Mouse (Mus musculus) heart, embryonic 16.5 days (tissue): ENCODE results near the gene Col4a6. TPM values are rescaled to one million over a fixed set of nuclear protein-coding genes. Genes with fewer than 3 reads are reported as not detected.

Source experiments
- ATAC-seq: fragments of 200-750 bp; cut with Nextera tagmentation; replicated peaks from 2 replicates; pipeline ENCODE4 v1.8.0; 2017; ENCODE audit warnings: moderate number of reproducible peaks; ENCODE audit not compliant: insufficient read depth, low FRiP score; ENCODE audit errors: extremely low read depth
- H3K27ac ChIP-seq: fragments of 300-500 bp; sonication (generic); 2 replicates; pipeline ENCODE4 v1.5.1; 2014; ENCODE audit warnings: mild to moderate bottlenecking, low read length, control low read depth, moderate library complexity
- H3K27me3 ChIP-seq: fragments of 300-500 bp; sonication (generic); 2 replicates; pipeline ENCODE4 v1.6.1; 2014; ENCODE audit warnings: low read length, mixed read lengths; ENCODE audit not compliant: control insufficient read depth, insufficient read depth
- H3K36me3 ChIP-seq: fragments of 300-500 bp; sonication (generic); 2 replicates; pipeline ENCODE4 v1.6.1; 2014; ENCODE audit not compliant: control insufficient read depth, insufficient read depth
- H3K4me1 ChIP-seq: fragments of 300-500 bp; sonication (generic); 2 replicates; pipeline ENCODE4 v1.6.1; 2014; ENCODE audit warnings: low read length, mixed read lengths; ENCODE audit not compliant: control insufficient read depth, insufficient read depth
- H3K4me2 ChIP-seq: fragments of 300-500 bp; sonication (generic); 2 replicates; pipeline ENCODE4 v1.6.1; 2014; ENCODE audit warnings: low read depth, mild to moderate bottlenecking, control low read depth, low read length
- H3K4me3 ChIP-seq: fragments of 300-500 bp; sonication (generic); 2 replicates; pipeline ENCODE4 v1.5.1; 2014; ENCODE audit warnings: mild to moderate bottlenecking, control low read depth, low read length
- H3K9ac ChIP-seq: fragments of 300-500 bp; sonication (generic); 2 replicates; pipeline ENCODE4 v1.6.1; 2014; ENCODE audit warnings: low read length, control low read depth
- H3K9me3 ChIP-seq: fragments of 300-500 bp; sonication (generic); replicated peaks from 2 replicates; pipeline ENCODE4 v1.6.1; 2016; ENCODE audit warnings: low read length; ENCODE audit not compliant: control insufficient read depth
- WGBS: fragments of 180-500 bp; shearing (Covaris S2); extraction: QIAGEN DNeasy Blood & Tissue Kit; methylation state at CpG from one replicate; pipeline ENCODE4 v1.1.7; 2014; 5-methylcytosine and 5-hydroxymethylcytosine counted together
- polyA plus RNA-seq: library from polyadenylated mRNA; unstranded; fragments of >200 nt; fragmentation: Nextera tagmentation; extraction: Ambion mirVana; gene quantifications from 2 replicates; pipeline ENCODE4 v1.2.1, GENCODE M21; 2015

The Col4a6 gene
- polyA plus RNA-seq, 1 experiment from 2014 or later = 3.8 TPM

GRCm38 (mm10) chrX:141149705-141150104 lies 324.2 kb downstream of the Col4a6 start:
- no peak for ATAC-seq
- WGBS = 63% methylated on average over 1 of the region's 1 CpGs

More at GRCm38 (mm10) chrX:141149705-141150104, 324.2 kb downstream of the Col4a6 start:
- Histone ChIP-seq H3K36me3 (no peaks in the 10 kb centered on the region), H3K9ac (no peak overlapping the region), H3K4me2 (no peak overlapping the region), H3K27ac (no peak overlapping the region), H3K4me1 (no peaks in the 10 kb centered on the region), H3K4me3 (no peak overlapping the region), H3K27me3 (peaks cover 9% of the 10 kb centered on the region; the same call in 1 of the 2 replicates), H3K9me3 (no peaks in the 10 kb centered on the region)

Other genes with a start within 250 kb of the Col4a6 start
- gene Col4a5, start 1.3 kb upstream of the Col4a6 start, polyA plus RNA-seq = 33.3 and 36.6 TPM in 2 replicates